Mouse (Mus musculus) mature B cell (primary cell): ENCODE data around the gene Epb41l2.

Experiments
- in situ Hi-C: fragments of 300-500 bp; cut with MboI; formaldehyde crosslinking; loops from 2 replicates; pipeline ENCODE4 v1.14.3; 2019

The Epb41l2 gene

GRCm38 (mm10) chr10:25499323-25500071 lies 139.9 kb downstream of the Epb41l2 start:
- in situ Hi-C loops: no loop called here

DNA sequence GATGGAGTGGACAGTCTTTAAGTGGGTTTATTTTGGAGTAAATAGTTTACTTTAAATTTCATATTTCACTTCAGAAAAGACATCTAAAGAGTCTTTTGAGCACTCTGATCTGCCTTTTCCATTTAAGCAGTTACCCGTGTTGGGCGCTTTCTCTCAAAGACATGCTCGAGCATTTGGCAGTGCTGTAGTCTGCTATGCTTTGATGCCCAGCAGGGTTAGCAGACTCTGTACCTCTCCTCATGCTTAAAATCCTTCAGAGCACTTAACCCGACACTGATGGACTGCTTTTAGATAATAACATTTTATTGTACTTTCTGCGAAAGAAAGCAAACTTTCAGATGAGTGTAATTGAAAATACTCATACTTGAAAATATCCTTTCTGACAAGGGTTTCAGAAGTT lies 143.7 kb downstream of the Epb41l2 start:
- in situ Hi-C loops: no loop called here

GRCm38 (mm10) chr10:25513821-25514220 lies 154.2 kb downstream of the Epb41l2 start:
- in situ Hi-C loops: no loop called here

DNA sequence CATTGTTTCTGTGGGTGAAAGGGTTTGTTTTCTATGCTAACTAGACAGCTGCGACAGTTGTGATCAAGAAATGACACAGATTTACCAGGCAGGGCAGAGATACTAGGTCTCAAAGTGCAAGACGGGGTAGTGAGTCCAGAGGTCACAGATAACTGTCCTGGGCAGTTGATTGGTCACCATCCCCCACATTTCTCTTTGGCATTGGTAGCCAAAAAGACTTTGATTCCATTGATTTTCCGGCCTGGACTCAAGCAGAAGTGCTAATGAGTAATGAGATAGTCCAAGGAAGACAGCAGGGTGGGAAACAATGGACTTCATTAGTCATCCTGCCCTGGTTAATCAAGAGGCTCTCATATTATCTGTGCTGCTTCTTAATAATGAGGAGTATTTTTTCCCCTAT lies 160.4 kb downstream of the Epb41l2 start:
- in situ Hi-C loops: no loop called here

DNA sequence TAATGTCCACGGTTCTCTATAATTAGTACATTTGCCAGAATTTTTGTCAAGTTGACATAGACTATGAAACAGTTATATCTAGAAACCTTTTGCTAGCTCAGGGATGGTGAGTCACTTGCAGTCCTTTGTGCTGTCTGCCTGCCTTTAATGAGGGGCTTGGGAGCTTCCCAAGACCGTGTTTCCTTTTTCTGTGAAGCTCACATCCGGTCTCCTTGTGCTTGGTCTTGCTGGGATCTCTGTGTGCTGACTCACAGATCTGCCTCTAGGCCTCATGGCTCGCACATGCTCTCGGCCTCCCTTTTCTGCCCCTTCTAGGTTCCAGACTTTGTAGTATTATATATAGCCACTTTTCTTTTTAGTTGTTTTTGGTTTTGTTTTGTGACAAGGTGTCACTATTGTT lies 160.8 kb downstream of the Epb41l2 start:
- in situ Hi-C loops: no loop called here

DNA sequence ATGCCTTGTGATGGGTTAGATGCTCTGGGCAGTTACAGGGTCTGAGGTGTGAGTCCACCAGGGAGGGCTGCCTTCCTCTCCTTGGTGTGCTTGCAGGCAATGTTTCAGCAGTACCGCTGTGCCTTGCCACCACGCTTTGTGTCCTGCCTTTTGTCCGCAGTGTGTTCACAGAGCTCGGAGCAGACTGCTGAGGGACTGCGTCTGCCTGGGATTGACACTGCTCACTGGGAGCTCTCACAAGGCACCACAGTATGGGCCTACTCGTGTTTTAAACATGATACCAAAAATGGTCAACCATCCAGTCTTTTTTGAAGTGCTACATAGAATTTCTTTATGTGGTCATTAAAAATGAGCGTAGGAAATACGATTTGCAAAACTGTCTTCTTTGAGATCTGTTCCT lies 164.1 kb downstream of the Epb41l2 start:
- in situ Hi-C loops: no loop called here

DNA sequence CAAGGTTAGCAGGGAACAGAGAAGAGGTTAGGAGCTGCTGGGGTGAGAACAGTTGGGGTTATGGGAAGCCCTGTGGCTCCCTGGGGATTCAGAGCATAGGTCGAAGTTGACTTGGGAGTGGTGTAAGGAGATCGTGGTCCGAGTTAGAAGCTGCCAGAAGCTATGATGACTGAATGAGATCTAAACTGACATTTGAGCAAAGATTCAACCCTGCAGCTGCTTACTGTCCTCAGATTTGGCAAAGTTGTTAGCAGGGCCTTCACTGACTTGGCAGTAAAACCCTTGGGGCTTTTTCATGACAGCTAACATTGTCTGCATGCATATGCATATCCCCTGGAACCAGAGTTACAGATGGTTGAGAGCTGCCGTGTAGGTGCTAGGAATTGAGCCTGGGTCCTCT lies 166.6 kb downstream of the Epb41l2 start:
- in situ Hi-C loops: no loop called here

GRCm38 (mm10) chr10:25526622-25527021 lies 167.0 kb downstream of the Epb41l2 start:
- in situ Hi-C loops: no loop called here

DNA sequence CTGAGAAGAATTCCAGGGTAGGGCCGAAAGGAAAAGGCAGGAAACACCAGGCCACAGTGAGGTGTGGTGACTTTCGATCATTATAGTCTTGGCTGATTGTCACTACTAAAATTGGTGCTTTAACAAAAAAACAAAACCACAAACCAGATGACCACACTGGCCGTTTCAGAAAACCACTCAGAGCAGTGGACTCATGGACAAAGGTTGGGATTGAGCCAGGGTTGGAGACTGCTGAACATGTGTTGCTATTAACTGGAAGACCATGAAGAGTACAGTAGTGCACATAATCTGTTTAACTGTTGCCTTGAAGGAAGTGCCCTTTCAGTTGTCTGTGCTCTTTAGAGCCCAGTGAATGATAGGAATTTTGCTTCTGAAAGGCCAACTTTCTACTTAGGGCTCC lies 167.5 kb downstream of the Epb41l2 start:
- in situ Hi-C loops: no loop called here

- in situ Hi-C loops: no loop called here
These were observed 171.7 kb downstream of the Epb41l2 start for GRCm38 (mm10) chr10:25531335-25531734.

DNA sequence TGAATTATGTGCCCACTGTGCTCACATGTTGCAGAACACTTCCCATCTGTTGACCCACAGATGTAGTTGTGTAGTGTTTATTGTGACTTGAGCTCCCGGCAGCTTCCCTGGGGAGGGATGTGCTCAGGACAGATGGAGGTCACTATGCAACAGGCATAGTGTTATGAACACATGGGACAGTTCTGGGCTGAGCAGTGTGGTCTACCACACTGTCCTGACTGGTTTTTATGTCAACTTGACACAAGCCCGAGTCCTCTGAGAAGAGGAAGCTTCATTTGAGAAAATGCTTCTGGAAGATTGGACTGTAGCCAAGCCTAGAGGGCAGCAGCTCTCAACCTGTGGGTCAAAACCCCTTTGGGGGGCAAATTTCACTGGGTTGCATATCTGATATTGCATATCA lies 173.5 kb downstream of the Epb41l2 start:
- in situ Hi-C loops: no loop called here

- in situ Hi-C loops: no loop called here
These were observed 174.1 kb downstream of the Epb41l2 start for GRCm38 (mm10) chr10:25533513-25534246.

DNA sequence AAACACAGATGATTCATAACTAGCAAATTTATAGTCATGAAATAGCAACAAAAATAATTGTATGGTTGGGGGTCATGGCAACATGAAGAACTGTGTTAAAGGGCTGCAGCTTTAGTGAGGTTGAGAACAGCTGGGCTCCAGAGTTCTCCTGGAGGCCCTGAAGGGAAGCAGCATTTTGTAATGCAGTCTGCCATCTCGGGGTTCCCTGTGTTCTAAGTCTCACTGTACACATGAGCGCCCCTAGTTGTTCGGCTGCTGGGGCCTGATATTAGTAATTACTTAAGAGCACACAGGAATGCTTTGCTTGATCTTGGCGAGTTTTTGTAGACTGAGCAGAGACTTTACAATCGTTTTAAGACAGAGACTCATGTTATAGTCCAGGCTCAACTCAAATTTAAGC lies 174.9 kb downstream of the Epb41l2 start:
- in situ Hi-C loops: no loop called here

- in situ Hi-C loops: no loop called here
These were observed 176.3 kb downstream of the Epb41l2 start, which contains the start of gene Smlr1 for GRCm38 (mm10) chr10:25535891-25536331. Smlr1 (minus strand) TSS chr10:25536267.

DNA sequence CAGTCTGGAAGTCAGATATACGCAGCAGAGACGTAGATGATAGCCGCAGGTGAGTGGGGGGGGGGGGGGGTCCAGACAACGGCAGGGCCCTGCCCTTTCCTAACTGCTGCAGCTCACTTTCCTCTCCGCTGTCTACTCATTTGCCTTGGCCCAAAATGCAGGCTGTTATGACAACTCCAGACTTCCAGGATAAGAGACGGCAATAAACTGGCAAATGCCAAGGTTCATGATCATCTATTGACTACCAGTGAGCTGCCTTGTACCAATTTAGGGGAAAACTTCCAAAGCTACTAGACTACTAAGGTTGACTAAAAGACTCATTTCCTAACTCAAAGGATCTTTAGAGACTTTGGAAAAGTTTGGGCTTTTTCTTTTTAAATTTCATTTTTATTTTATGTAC lies 177.0 kb downstream of the Epb41l2 start:
- in situ Hi-C loops: no loop called here

DNA sequence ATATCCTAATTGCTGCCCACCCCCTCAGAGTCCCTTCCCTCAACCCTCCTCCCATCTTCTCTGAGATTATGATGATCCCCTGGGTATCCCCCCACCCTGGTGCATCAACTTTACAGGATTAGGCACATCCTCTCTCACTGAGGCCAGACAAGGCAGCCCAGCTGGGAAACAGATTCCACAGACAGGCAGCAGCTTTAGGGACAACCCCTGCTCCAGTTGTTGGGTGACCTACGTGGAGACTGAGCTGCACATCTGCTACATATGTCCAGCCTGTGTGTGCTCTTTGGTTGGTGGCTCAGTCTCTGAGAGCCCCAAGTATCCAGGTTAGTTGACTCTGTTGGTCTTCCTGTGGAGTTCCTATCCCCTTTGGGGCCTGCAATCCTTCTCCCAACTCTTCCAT lies 179.1 kb downstream of the Epb41l2 start:
- in situ Hi-C loops: no loop called here

DNA sequence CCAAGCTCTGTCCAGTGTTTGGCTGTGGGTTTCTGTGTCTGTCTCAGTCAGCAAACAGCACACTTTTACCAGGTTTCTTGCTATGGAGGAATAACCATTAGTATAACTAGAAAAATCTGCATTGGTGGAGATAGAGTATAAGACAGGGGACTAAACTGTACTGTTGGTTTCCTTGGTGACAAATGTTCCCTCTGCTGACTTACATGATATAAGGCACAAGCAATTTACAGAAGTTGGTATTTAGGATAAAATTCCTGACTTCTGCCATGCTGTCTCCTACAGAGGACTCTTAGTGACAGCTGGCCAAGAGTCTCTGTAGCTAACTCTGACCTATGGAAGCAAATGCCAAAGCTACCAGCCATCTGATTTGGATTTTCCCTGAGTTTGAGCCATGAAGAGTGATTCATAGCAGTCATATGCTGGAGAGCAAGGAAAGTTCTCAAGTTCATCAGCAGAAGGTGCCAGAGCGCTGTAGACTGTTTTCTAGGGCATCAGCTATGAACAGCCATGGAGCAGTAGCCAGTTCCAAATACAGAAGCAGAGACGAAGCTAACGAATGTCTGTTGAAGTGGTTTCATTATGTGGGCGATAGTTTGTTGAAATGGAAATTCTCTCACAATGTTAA lies 179.7 kb downstream of the Epb41l2 start:
- in situ Hi-C loops: no loop called here

GRCm38 (mm10) chr10:25539771-25540168 lies 180.2 kb downstream of the Epb41l2 start:
- in situ Hi-C loops: no loop called here

DNA sequence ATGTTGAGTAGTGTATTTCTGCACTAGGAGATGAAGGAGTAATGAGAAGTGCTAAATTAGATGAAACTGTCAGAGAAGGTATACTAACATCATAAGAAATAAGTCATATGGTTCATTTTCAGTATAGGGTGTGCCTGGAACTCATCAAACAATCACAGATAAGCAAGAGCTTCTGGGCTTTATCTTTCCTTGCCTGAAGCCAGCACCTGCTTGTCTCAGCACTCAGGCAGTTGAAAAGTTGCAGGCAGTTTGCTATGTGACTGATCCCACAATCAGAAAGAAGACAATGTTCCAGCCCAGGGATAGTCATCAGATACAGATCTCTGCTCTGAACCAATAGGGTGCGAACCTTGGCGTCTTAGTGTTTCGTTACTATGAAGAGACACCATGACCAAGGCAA lies 181.5 kb downstream of the Epb41l2 start:
- in situ Hi-C loops: no loop called here

GRCm38 (mm10) chr10:25552936-25553335 lies 193.3 kb downstream of the Epb41l2 start:
- in situ Hi-C loops: no loop called here

- in situ Hi-C loops: no loop called here
These were observed 212.0 kb downstream of the Epb41l2 start for GRCm38 (mm10) chr10:25571319-25572240.
